Mouse (Mus musculus) kidney, embryonic 16.5 days (tissue): ENCODE results near the gene Pigk. TPM values are rescaled to one million over a fixed set of nuclear protein-coding genes. Genes with fewer than 3 reads are reported as not detected.

Experiments used
- ATAC-seq: fragments of 200-750 bp; cut with Nextera tagmentation; 2 replicates; pipeline ENCODE4 v1.8.0; 2017; ENCODE audit warnings: moderate TSS enrichment; ENCODE audit not compliant: low FRiP score, low TSS enrichment
- H3K27ac ChIP-seq: fragments of 300-500 bp; sonication (generic); 2 replicates; pipeline ENCODE4 v1.5.1; 2014; ENCODE audit warnings: low read length
- H3K27me3 ChIP-seq: fragments of 300-500 bp; sonication (generic); 2 replicates; pipeline ENCODE4 v1.6.1; 2014; ENCODE audit warnings: low read length, control low read depth, mixed read lengths; ENCODE audit not compliant: insufficient read depth
- H3K36me3 ChIP-seq: fragments of 300-500 bp; sonication (generic); 2 replicates; pipeline ENCODE4 v1.6.1; 2014; ENCODE audit warnings: low read length, control low read depth, mixed read lengths; ENCODE audit not compliant: insufficient read depth
- H3K4me1 ChIP-seq: fragments of 300-500 bp; sonication (generic); 2 replicates; pipeline ENCODE4 v1.6.1; 2014; ENCODE audit warnings: low read length, control low read depth, mixed read lengths; ENCODE audit not compliant: insufficient read depth
- H3K4me2 ChIP-seq: fragments of 300-500 bp; sonication (generic); replicated peaks from 2 replicates; pipeline ENCODE4 v1.6.1; 2014; ENCODE audit warnings: low read depth, low read length
- H3K4me3 ChIP-seq: fragments of 300-500 bp; sonication (generic); 2 replicates; pipeline ENCODE4 v1.5.1; 2014; ENCODE audit warnings: mild to moderate bottlenecking, low read length
- H3K9ac ChIP-seq: fragments of 300-500 bp; sonication (generic); replicated peaks from 2 replicates; pipeline ENCODE4 v1.6.1; 2014; ENCODE audit warnings: low read length
- H3K9me3 ChIP-seq: fragments of 300-500 bp; sonication (generic); 2 replicates; pipeline ENCODE4 v1.6.1; 2016; ENCODE audit warnings: low read length, control low read depth
- WGBS: fragments of 180-500 bp; shearing (Covaris S2); extraction: QIAGEN DNeasy Blood & Tissue Kit; methylation state at CpG from one replicate; pipeline ENCODE4 v1.1.7; 2014; 5-methylcytosine and 5-hydroxymethylcytosine counted together
- polyA plus RNA-seq: library from polyadenylated mRNA; unstranded; fragments of >200 nt; fragmentation: Nextera tagmentation; extraction: Ambion mirVana; gene quantifications from 2 replicates; pipeline ENCODE4 v1.2.1, GENCODE M21; 2015

Gene Pigk
- polyA plus RNA-seq, 1 experiment from 2014 or later: 43.9 TPM

- no peaks in the 10 kb centered on the region for H3K4me1 ChIP-seq
- H3K9me3 ChIP-seq: no peaks in the 10 kb centered on the region
- no peaks in the 10 kb centered on the region for H3K36me3 ChIP-seq
- no peak overlapping the region for H3K27ac ChIP-seq
- WGBS: 89% methylated on average over 17 of the region's 17 CpGs
- ATAC-seq: no peak
- no peak overlapping the region for H3K4me2 ChIP-seq
- no peak overlapping the region for H3K9ac ChIP-seq
- no peaks in the 10 kb centered on the region for H3K27me3 ChIP-seq
- H3K4me3 ChIP-seq: no peak overlapping the region
These were observed 160.8 kb downstream of the Pigk start for GRCm38 (mm10) chr3:152874431-152875355.

- ATAC-seq: no peak
- Histone ChIP-seq H3K4me2 (no peak overlapping the region), H3K27me3 (no peaks in the 10 kb centered on the region), H3K4me1 (peaks cover 4% of the 10 kb centered on the region; the same call in 1 of the 2 replicates), H3K27ac (no peak overlapping the region), H3K9me3 (no peaks in the 10 kb centered on the region), H3K9ac (no peak overlapping the region), H3K4me3 (no peak overlapping the region), H3K36me3 (no peaks in the 10 kb centered on the region)
- WGBS: 90% methylated on average over 6 of the region's 6 CpGs
These were observed 161.9 kb downstream of the Pigk start for GRCm38 (mm10) chr3:152875723-152876290.

GRCm38 (mm10) chr3:152880121-152880835, 166.4 kb downstream of the Pigk start:
- H3K36me3 ChIP-seq: no peaks in the 10 kb centered on the region
- 29% methylated on average over 15 of the region's 15 CpGs for WGBS
- no peak overlapping the region for H3K9ac ChIP-seq
- no peaks in the 10 kb centered on the region for H3K9me3 ChIP-seq
- no peaks in the 10 kb centered on the region for H3K27me3 ChIP-seq
- no peak overlapping the region for H3K4me3 ChIP-seq
- ATAC-seq: peak; percentile 78; the same call in 1 of the 2 replicates
- peak overlapping the region; percentile 26 for H3K4me2 ChIP-seq
- H3K4me1 ChIP-seq: peaks cover 7% of the 10 kb centered on the region; the same call in 1 of the 2 replicates
- H3K27ac ChIP-seq: peak overlapping the region; percentile 66; the same call in 1 of the 2 replicates

GRCm38 (mm10) chr3:152881706-152882105, 167.8 kb downstream of the Pigk start:
- H3K9me3 ChIP-seq: no peaks in the 10 kb centered on the region
- no peaks in the 10 kb centered on the region for H3K36me3 ChIP-seq
- no peak overlapping the region for H3K4me3 ChIP-seq
- no peaks in the 10 kb centered on the region for H3K27me3 ChIP-seq
- WGBS: 73% methylated on average over 4 of the region's 4 CpGs
- peaks cover 7% of the 10 kb centered on the region; the same call in 1 of the 2 replicates for H3K4me1 ChIP-seq
- H3K27ac ChIP-seq: no peak overlapping the region
- H3K4me2 ChIP-seq: no peak overlapping the region
- ATAC-seq: no peak
- H3K9ac ChIP-seq: no peak overlapping the region

GRCm38 (mm10) chr3:152883556-152883955, 169.7 kb downstream of the Pigk start:
- no peak for ATAC-seq
- Histone ChIP-seq H3K4me1 (peaks cover 7% of the 10 kb centered on the region; the same call in 1 of the 2 replicates), H3K4me3 (no peak overlapping the region), H3K9me3 (no peaks in the 10 kb centered on the region), H3K27me3 (no peaks in the 10 kb centered on the region), H3K27ac (no peak overlapping the region), H3K36me3 (no peaks in the 10 kb centered on the region), H3K4me2 (no peak overlapping the region), H3K9ac (no peak overlapping the region)
- WGBS: 79% methylated on average over 3 of the region's 3 CpGs

- Histone ChIP-seq H3K4me3 (no peak overlapping the region), H3K9me3 (no peaks in the 10 kb centered on the region), H3K27me3 (no peaks in the 10 kb centered on the region), H3K27ac (no peak overlapping the region), H3K9ac (no peak overlapping the region), H3K4me1 (no peaks in the 10 kb centered on the region), H3K36me3 (no peaks in the 10 kb centered on the region), H3K4me2 (no peak overlapping the region)
- no peak for ATAC-seq
These were observed 172.8 kb downstream of the Pigk start for GRCm38 (mm10) chr3:152886749-152887148.

- Histone ChIP-seq H3K4me1 (no peaks in the 10 kb centered on the region), H3K9ac (no peak overlapping the region), H3K36me3 (no peaks in the 10 kb centered on the region), H3K27me3 (no peaks in the 10 kb centered on the region), H3K4me2 (no peak overlapping the region), H3K4me3 (no peak overlapping the region), H3K9me3 (no peaks in the 10 kb centered on the region), H3K27ac (no peak overlapping the region)
- WGBS: 80% methylated on average over 7 of the region's 7 CpGs
- no peak for ATAC-seq
These were observed 174.2 kb downstream of the Pigk start for GRCm38 (mm10) chr3:152888116-152888515.

- WGBS: 63% methylated on average over 4 of the region's 4 CpGs
- Histone ChIP-seq H3K4me1 (no peaks in the 10 kb centered on the region), H3K4me3 (no peak overlapping the region), H3K27ac (no peak overlapping the region), H3K27me3 (no peaks in the 10 kb centered on the region), H3K36me3 (no peaks in the 10 kb centered on the region), H3K9me3 (no peaks in the 10 kb centered on the region), H3K4me2 (no peak overlapping the region), H3K9ac (no peak overlapping the region)
- ATAC-seq: no peak
These were observed 181.0 kb downstream of the Pigk start for GRCm38 (mm10) chr3:152894935-152895334.

- Histone ChIP-seq H3K27ac (no peak overlapping the region), H3K9ac (no peak overlapping the region), H3K4me3 (no peak overlapping the region), H3K4me1 (no peaks in the 10 kb centered on the region), H3K27me3 (no peaks in the 10 kb centered on the region), H3K36me3 (no peaks in the 10 kb centered on the region), H3K9me3 (no peaks in the 10 kb centered on the region), H3K4me2 (no peak overlapping the region)
- ATAC-seq: no peak
- WGBS: 65% methylated on average over 3 of the region's 3 CpGs
These were observed 182.2 kb downstream of the Pigk start for GRCm38 (mm10) chr3:152896111-152896510.
